ENCODE assay signal across 15 mouse cellular contexts in the genomic region with DNA sequence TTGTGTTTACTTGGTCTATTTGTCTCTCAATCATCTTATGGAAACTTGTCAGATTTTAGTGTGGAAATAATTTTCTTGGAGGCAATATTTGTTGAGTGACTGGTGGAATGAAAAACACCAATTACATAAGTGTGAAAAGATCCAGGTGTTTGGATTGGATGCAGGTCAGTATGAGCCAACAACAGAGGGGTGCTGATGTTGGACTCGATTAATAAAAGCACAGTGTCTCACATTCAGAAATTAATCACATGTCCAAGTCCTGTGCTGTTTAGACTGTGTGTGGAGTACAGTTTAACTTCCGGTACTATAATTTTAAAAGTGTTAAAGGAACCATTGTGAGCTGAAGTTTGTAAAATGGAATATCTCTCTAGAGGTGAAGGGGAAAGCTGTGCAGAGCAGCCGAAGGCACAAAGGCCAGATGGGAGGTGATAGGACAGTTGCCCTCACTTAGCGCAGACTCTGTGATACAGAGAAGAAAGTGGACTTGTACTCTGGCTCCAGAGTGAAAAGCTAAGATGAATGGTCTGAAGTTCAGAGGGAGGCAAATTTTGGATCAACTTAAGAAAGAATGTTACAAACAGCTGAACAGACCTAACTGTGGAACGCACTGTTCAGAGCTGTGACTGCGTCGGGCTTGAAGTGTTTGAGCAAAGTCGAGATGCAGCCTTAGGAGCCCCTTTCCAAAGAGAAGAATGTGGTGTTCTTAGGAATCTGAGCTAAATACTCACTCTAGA. TPM values are rescaled to one million over a fixed set of nuclear protein-coding genes. Genes with fewer than 3 reads are reported as not detected.
DNase-seq lines count a peak whose midpoint lies in the region; ATAC-seq lines count a peak whose summit lies in the region.
"Had no signal": no experiment of that assay in that cellular context is flagged by ENCODE, and none has a peak within 500 bp of the region (broad histone marks: within the 10 kb centered on the region; RNA-seq: fewer than 3 reads in every experiment).

No protein-coding gene starts in this region.

- no peaks in the 10 kb centered on the region for H3K36me3 ChIP-seq in kidney, embryonic 14.5 days (ENCODE audit: control insufficient read depth, insufficient read depth, low read length)
- no peaks in the 10 kb centered on the region for H3K36me3 ChIP-seq in midbrain, embryonic 16.5 days (ENCODE audit: control insufficient read depth, insufficient read depth, low read length)
- H3K36me3 ChIP-seq: embryonic facial prominence, embryonic 12.5 days; G1E; hindbrain, embryonic 12.5 days; intestine, embryonic 15.5 days; liver, embryonic 15.5 days had no signal

- H3K4me3 ChIP-seq in kidney, embryonic 14.5 days (ENCODE audit: low read length), result no peak overlapping the region
- no peak overlapping the region for H3K4me3 ChIP-seq in midbrain, embryonic 16.5 days (ENCODE audit: low read depth, low read length)
- H3K4me3 ChIP-seq: embryonic facial prominence, embryonic 12.5 days; hindbrain, embryonic 12.5 days; intestine, embryonic 15.5 days; liver, embryonic 15.5 days had no signal

- H3K27ac ChIP-seq in kidney, embryonic 14.5 days (ENCODE audit: low read depth, low read length), result no peak overlapping the region; the same call in 1 of the 2 replicates
- H3K27ac ChIP-seq in midbrain, embryonic 16.5 days (ENCODE audit: low read length), result no peak overlapping the region
- H3K27ac ChIP-seq: embryonic facial prominence, embryonic 12.5 days; hindbrain, embryonic 12.5 days; intestine, embryonic 15.5 days; liver, embryonic 15.5 days had no signal

- H3K4me1 ChIP-seq in kidney, embryonic 14.5 days (ENCODE audit: control insufficient read depth, insufficient read depth, low read length), result no peaks in the 10 kb centered on the region
- H3K4me1 ChIP-seq in midbrain, embryonic 16.5 days (ENCODE audit: control insufficient read depth, insufficient read depth, low read length), result no peaks in the 10 kb centered on the region
- H3K4me1 ChIP-seq: hindbrain, embryonic 12.5 days; liver, embryonic 15.5 days had no signal

- no peaks in the 10 kb centered on the region for H3K27me3 ChIP-seq in kidney, embryonic 14.5 days (ENCODE audit: control insufficient read depth, insufficient read depth, low read length)
- no peaks in the 10 kb centered on the region for H3K27me3 ChIP-seq in midbrain, embryonic 16.5 days (ENCODE audit: control insufficient read depth, insufficient read depth, low read depth, low read length)
- H3K27me3 ChIP-seq: embryonic facial prominence, embryonic 12.5 days; hindbrain, embryonic 12.5 days; intestine, embryonic 15.5 days; liver, embryonic 15.5 days had no signal

- H3K9ac ChIP-seq in kidney, embryonic 14.5 days (ENCODE audit: low read depth, low read length), result no peak overlapping the region
- no peak overlapping the region for H3K9ac ChIP-seq in midbrain, embryonic 16.5 days (ENCODE audit: low read depth, low read length)
- H3K9ac ChIP-seq: embryonic facial prominence, embryonic 12.5 days; hindbrain, embryonic 12.5 days; intestine, embryonic 15.5 days; liver, embryonic 15.5 days had no signal

- peak; percentile 43 for DNase-seq in kidney, adult 11 months
- DNase-seq in kidney, postnatal 10 days, result no peak
- DNase-seq in kidney, postnatal 25 days, result peak; percentile 30 to 56
- DNase-seq in lung, postnatal 4 days, result peak; percentile 16 to 33
- DNase-seq in adrenal gland, postnatal 10 days, result no peak
- DNase-seq: cerebellum, adult 11 months; layer of hippocampus, adult 9-11 months; spleen, adult 18-20 months had no signal

- no peaks in the 10 kb centered on the region for H3K9me3 ChIP-seq in kidney, embryonic 14.5 days (ENCODE audit: control insufficient read depth, low read length)
- H3K9me3 ChIP-seq in midbrain, embryonic 16.5 days (replicated peaks; ENCODE audit: control insufficient read depth, low read length, poor library complexity, severe bottlenecking), result no peaks in the 10 kb centered on the region
- H3K9me3 ChIP-seq: embryonic facial prominence, embryonic 12.5 days; G1E; hindbrain, embryonic 12.5 days; intestine, embryonic 15.5 days; liver, embryonic 15.5 days had no signal

- no peak overlapping the region for H3K4me2 ChIP-seq in kidney, embryonic 14.5 days (replicated peaks; ENCODE audit: low read depth, low read length)
- no peak overlapping the region for H3K4me2 ChIP-seq in midbrain, embryonic 16.5 days (ENCODE audit: low read length)
- H3K4me2 ChIP-seq: embryonic facial prominence, embryonic 12.5 days; hindbrain, embryonic 12.5 days; intestine, embryonic 15.5 days; liver, embryonic 15.5 days had no signal

- ATAC-seq in kidney, embryonic 14.5 days (ENCODE audit: low FRiP score, low TSS enrichment), result peak; percentile 73
- ATAC-seq in midbrain, embryonic 16.5 days, result no peak
- ATAC-seq: intestine, embryonic 15.5 days had no signal

- 64% methylated on average over 8 of the region's 8 CpGs for WGBS in kidney, embryonic 14.5 days
- 92% methylated on average over 8 of the region's 8 CpGs for WGBS in midbrain, embryonic 16.5 days

RNA-seq across cellular contexts. Expression of gene Egfr, which starts 32.1 kb away (rescaled TPM):
- polyA plus RNA-seq in kidney, embryonic 14.5 days (2014; fragmentation: Nextera tagmentation; extraction: Ambion mirVana), result 5.7 and 6.0 TPM in 2 replicates
- 4.0 and 8.3 TPM in 2 replicates for polyA plus RNA-seq in midbrain, embryonic 16.5 days (2015; fragmentation: Nextera tagmentation; extraction: Ambion mirVana)
- total RNA-seq in adrenal gland, postnatal 10 days (2021), result 10 to 100 TPM; 15.5 to 23.5 TPM
- polyA plus RNA-seq: G1E had no signal

Comparison
In these comparisons a context has a peak if more than half of its experiments do, and no peak if none do; other contexts are left out.
1. DNase-seq: peak in kidney, adult 11 months (single experiment), kidney, postnatal 25 days (2 of 2) and lung, postnatal 4 days (2 of 2); none in kidney, postnatal 10 days (single experiment) and adrenal gland, postnatal 10 days (single experiment).